Mouse (Mus musculus): Measurements from ENCODE around the gene Axl. TPM values are rescaled to one million over a fixed set of nuclear protein-coding genes. Genes with fewer than 3 reads are reported as not detected.
"Not testable (repeated sequence)": the region's sequence is repeated elsewhere in the genome, so short reads cannot be mapped to it uniquely, and the experiment has no call there.

The Axl gene
- polyA plus RNA-seq, 1 experiment from 2014 or later, result 55.1 TPM

GRCm38 (mm10) chr7:25799369-25799768, 10.9 kb upstream of the Axl start:
- Histone ChIP-seq H3K9me3 (ENCODE audit: control insufficient read depth, low read length) (no peaks in the 10 kb centered on the region), H3K27ac (ENCODE audit: low read length) (no peak overlapping the region), H3K36me3 (ENCODE audit: control insufficient read depth, insufficient read depth, low read length) (no peaks in the 10 kb centered on the region), H3K27me3 (ENCODE audit: control insufficient read depth, insufficient read depth, low read depth, low read length) (no peaks in the 10 kb centered on the region), H3K4me1 (replicated peaks; ENCODE audit: control insufficient read depth, insufficient read depth, low read length) (0 out of 2 replicates have a peak, but pooled peaks cover 4% of the 10 kb centered on the region), H3K4me2 (ENCODE audit: low read depth, low read length) (no peak overlapping the region), H3K9ac (ENCODE audit: low read length) (no peak overlapping the region), H3K4me3 (ENCODE audit: low read length) (no peak overlapping the region)
- WGBS, result 62% methylated on average over 1 of the region's 1 CpGs
- no peak for ATAC-seq (ENCODE audit: low read depth)

GRCm38 (mm10) chr7:25798540-25798939, 10.0 kb upstream of the Axl start:
- no peak overlapping the region for H3K27ac ChIP-seq (ENCODE audit: low read length)
- no peaks in the 10 kb centered on the region for H3K9me3 ChIP-seq (ENCODE audit: control insufficient read depth, low read length)
- no peaks in the 10 kb centered on the region for H3K27me3 ChIP-seq (ENCODE audit: control insufficient read depth, insufficient read depth, low read depth, low read length)
- no peak overlapping the region for H3K4me3 ChIP-seq (ENCODE audit: low read length)
- H3K36me3 ChIP-seq (ENCODE audit: control insufficient read depth, insufficient read depth, low read length), result no peaks in the 10 kb centered on the region
- WGBS, result 88% methylated on average over 2 of the region's 2 CpGs
- H3K9ac ChIP-seq (ENCODE audit: low read length), result no peak overlapping the region
- ATAC-seq (ENCODE audit: low read depth), result no peak
- H3K4me2 ChIP-seq (ENCODE audit: low read depth, low read length), result no peak overlapping the region
- H3K4me1 ChIP-seq (replicated peaks; ENCODE audit: control insufficient read depth, insufficient read depth, low read length), result 0 out of 2 replicates have a peak, but pooled peaks cover 4% of the 10 kb centered on the region

- 74% methylated on average over 8 of the region's 8 CpGs for WGBS
Measured at GRCm38 (mm10) chr7:25794775-25795174, 6.3 kb upstream of the Axl start.

GRCm38 (mm10) chr7:25793679-25794078, 5.2 kb upstream of the Axl start:
- no peaks in the 10 kb centered on the region for H3K27me3 ChIP-seq (ENCODE audit: control insufficient read depth, insufficient read depth, low read depth, low read length)
- no peaks in the 10 kb centered on the region for H3K9me3 ChIP-seq (ENCODE audit: control insufficient read depth, low read length)
- no peak overlapping the region for H3K4me3 ChIP-seq (ENCODE audit: low read length)
- ATAC-seq (ENCODE audit: low read depth), result no peak
- 43% methylated on average over 3 of the region's 3 CpGs for WGBS
- H3K27ac ChIP-seq (ENCODE audit: low read length), result no peak overlapping the region
- no peaks in the 10 kb centered on the region for H3K36me3 ChIP-seq (ENCODE audit: control insufficient read depth, insufficient read depth, low read length)
- H3K9ac ChIP-seq (ENCODE audit: low read length), result no peak overlapping the region
- peaks cover 8% of the 10 kb centered on the region for H3K4me1 ChIP-seq (replicated peaks; ENCODE audit: control insufficient read depth, insufficient read depth, low read length)
- H3K4me2 ChIP-seq (ENCODE audit: low read depth, low read length), result no peak overlapping the region

More at GRCm38 (mm10) chr7:25794775-25795174, 6.3 kb upstream of the Axl start:
- no peaks in the 10 kb centered on the region for H3K27me3 ChIP-seq (ENCODE audit: control insufficient read depth, insufficient read depth, low read depth, low read length)
- ATAC-seq (ENCODE audit: low read depth), result no peak
- no peak overlapping the region for H3K4me3 ChIP-seq (ENCODE audit: low read length)
- H3K9ac ChIP-seq (ENCODE audit: low read length), result no peak overlapping the region
- no peak overlapping the region for H3K27ac ChIP-seq (ENCODE audit: low read length)
- no peaks in the 10 kb centered on the region for H3K4me1 ChIP-seq (replicated peaks; ENCODE audit: control insufficient read depth, insufficient read depth, low read length)
- H3K9me3 ChIP-seq (ENCODE audit: control insufficient read depth, low read length), result no peaks in the 10 kb centered on the region
- H3K4me2 ChIP-seq (ENCODE audit: low read depth, low read length), result no peak overlapping the region
- H3K36me3 ChIP-seq (ENCODE audit: control insufficient read depth, insufficient read depth, low read length), result no peaks in the 10 kb centered on the region

- 61% methylated on average over 9 of the region's 9 CpGs for WGBS
- not testable (repeated sequence) for H3K9me3 ChIP-seq (ENCODE audit: control insufficient read depth, low read length); H3K4me2 ChIP-seq (ENCODE audit: low read depth, low read length); H3K27me3 ChIP-seq (ENCODE audit: control insufficient read depth, insufficient read depth, low read depth, low read length); H3K36me3 ChIP-seq (ENCODE audit: control insufficient read depth, insufficient read depth, low read length); H3K4me3 ChIP-seq (ENCODE audit: low read length); H3K27ac ChIP-seq (ENCODE audit: low read length); H3K9ac ChIP-seq (ENCODE audit: low read length); ATAC-seq (ENCODE audit: low read depth)
- peaks cover 12% of the 10 kb centered on the region for H3K4me1 ChIP-seq (replicated peaks; ENCODE audit: control insufficient read depth, insufficient read depth, low read length)
Measured at GRCm38 (mm10) chr7:25792966-25793365, 4.5 kb upstream of the Axl start.

- no peak overlapping the region for H3K4me2 ChIP-seq (ENCODE audit: low read depth, low read length)
- WGBS, result 45% methylated on average over 8 of the region's 8 CpGs
- no peak overlapping the region for H3K9ac ChIP-seq (ENCODE audit: low read length)
- no peak overlapping the region for H3K27ac ChIP-seq (ENCODE audit: low read length)
- H3K27me3 ChIP-seq (ENCODE audit: control insufficient read depth, insufficient read depth, low read depth, low read length), result no peaks in the 10 kb centered on the region
- no peaks in the 10 kb centered on the region for H3K36me3 ChIP-seq (ENCODE audit: control insufficient read depth, insufficient read depth, low read length)
- H3K9me3 ChIP-seq (ENCODE audit: control insufficient read depth, low read length), result no peaks in the 10 kb centered on the region
- H3K4me1 ChIP-seq (replicated peaks; ENCODE audit: control insufficient read depth, insufficient read depth, low read length), result peaks cover 12% of the 10 kb centered on the region
- no peak for ATAC-seq (ENCODE audit: low read depth)
- H3K4me3 ChIP-seq (ENCODE audit: low read length), result no peak overlapping the region
Measured at GRCm38 (mm10) chr7:25790615-25791014, 2.1 kb upstream of the Axl start.

GRCm38 (mm10) chr7:25789129-25789440, 580 bp upstream of the Axl start:
- H3K9ac ChIP-seq (ENCODE audit: low read length), result peak overlapping the region; percentile 70
- 22% methylated on average over 3 of the region's 3 CpGs for WGBS
- no peak for ATAC-seq (ENCODE audit: low read depth)

GRCm38 (mm10) chr7:25787456-25788219, 867 bp downstream of the Axl start:
- peak; percentile 2; the same call in 1 of the 2 replicates for ATAC-seq (ENCODE audit: low read depth)

More at GRCm38 (mm10) chr7:25789129-25789440, 580 bp upstream of the Axl start:
- Histone ChIP-seq H3K27me3 (ENCODE audit: control insufficient read depth, insufficient read depth, low read depth, low read length) (no peaks in the 10 kb centered on the region), H3K9me3 (ENCODE audit: control insufficient read depth, low read length) (no peaks in the 10 kb centered on the region), H3K4me3 (ENCODE audit: low read length) (peak overlapping the region; percentile 62), H3K4me1 (replicated peaks; ENCODE audit: control insufficient read depth, insufficient read depth, low read length) (peaks cover 12% of the 10 kb centered on the region), H3K4me2 (ENCODE audit: low read depth, low read length) (peak overlapping the region; percentile 82), H3K27ac (ENCODE audit: low read length) (no peak overlapping the region), H3K36me3 (ENCODE audit: control insufficient read depth, insufficient read depth, low read length) (no peaks in the 10 kb centered on the region)

GRCm38 (mm10) chr7:25786974-25787373, 1.5 kb downstream of the Axl start:
- H3K27ac ChIP-seq (ENCODE audit: low read length), result no peak overlapping the region
- no peak overlapping the region for H3K9ac ChIP-seq (ENCODE audit: low read length)
- peaks cover 17% of the 10 kb centered on the region for H3K4me1 ChIP-seq (replicated peaks; ENCODE audit: control insufficient read depth, insufficient read depth, low read length)
- no peaks in the 10 kb centered on the region for H3K27me3 ChIP-seq (ENCODE audit: control insufficient read depth, insufficient read depth, low read depth, low read length)
- H3K36me3 ChIP-seq (ENCODE audit: control insufficient read depth, insufficient read depth, low read length), result no peaks in the 10 kb centered on the region
- H3K4me3 ChIP-seq (ENCODE audit: low read length), result no peak overlapping the region
- H3K9me3 ChIP-seq (ENCODE audit: control insufficient read depth, low read length), result no peaks in the 10 kb centered on the region
- peak overlapping the region; percentile 82; the same call in 1 of the 2 replicates for H3K4me2 ChIP-seq (ENCODE audit: low read depth, low read length)
- no peak for ATAC-seq (ENCODE audit: low read depth)
- WGBS, result 56% methylated on average over 4 of the region's 4 CpGs

More at GRCm38 (mm10) chr7:25787456-25788219, 867 bp downstream of the Axl start:
- H3K4me2 ChIP-seq (ENCODE audit: low read depth, low read length), result peak overlapping the region; percentile 82
- H3K4me1 ChIP-seq (replicated peaks; ENCODE audit: control insufficient read depth, insufficient read depth, low read length), result peaks cover 13% of the 10 kb centered on the region
- H3K27ac ChIP-seq (ENCODE audit: low read length), result peak overlapping the region; percentile 25; the same call in 1 of the 2 replicates
- H3K36me3 ChIP-seq (ENCODE audit: control insufficient read depth, insufficient read depth, low read length), result no peaks in the 10 kb centered on the region
- peak overlapping the region; percentile 70 for H3K9ac ChIP-seq (ENCODE audit: low read length)
- 20% methylated on average over 8 of the region's 9 CpGs for WGBS
- peak overlapping the region; percentile 62 for H3K4me3 ChIP-seq (ENCODE audit: low read length)
- H3K27me3 ChIP-seq (ENCODE audit: control insufficient read depth, insufficient read depth, low read depth, low read length), result no peaks in the 10 kb centered on the region
- H3K9me3 ChIP-seq (ENCODE audit: control insufficient read depth, low read length), result no peaks in the 10 kb centered on the region
